Mouse (Mus musculus) embryonic facial prominence, embryonic 11.5 days (tissue): ENCODE measurements at regions not wholly inside any gene's neighbourhood (a gene's known extent, or its start where the extent isn't known, plus 50 kb on each side); places are given as distances from the start of the nearest gene placed in this dataset.
A peak's percentile ranks its signal among the peaks of the same experiment; 100 is the strongest.

ENCODE experiments used
- ATAC-seq: fragments of 200-750 bp; cut with Nextera tagmentation; replicated peaks from 2 replicates; pipeline ENCODE4 v1.8.0; 2017; ENCODE audit warnings: low read depth; ENCODE audit not compliant: insufficient number of reproducible peaks, low FRiP score, low TSS enrichment
- DNase-seq: peaks from one replicate; pipeline ENCODE4 v3.0.0-alpha.2; 2015; ENCODE audit warnings: low spot score
- H3K27ac ChIP-seq: fragments of 300-500 bp; sonication (generic); replicated peaks from 2 replicates; pipeline ENCODE4 v1.5.1; 2014; ENCODE audit warnings: mild to moderate bottlenecking, low read depth, low read length, control low read depth
- H3K27me3 ChIP-seq: fragments of 300-500 bp; sonication (generic); 2 replicates; pipeline ENCODE4 v1.6.1; 2014; ENCODE audit warnings: mild to moderate bottlenecking, low read length, moderate library complexity, mixed read lengths; ENCODE audit not compliant: control insufficient read depth, insufficient read depth
- H3K36me3 ChIP-seq: fragments of 300-500 bp; sonication (generic); replicated peaks from 2 replicates; pipeline ENCODE4 v1.6.1; 2014; ENCODE audit warnings: low read depth, mild to moderate bottlenecking, low read length, moderate library complexity, mixed read lengths; ENCODE audit not compliant: control insufficient read depth, insufficient read depth
- H3K4me1 ChIP-seq: fragments of 300-500 bp; sonication (generic); 2 replicates; pipeline ENCODE4 v1.6.1; 2014; ENCODE audit warnings: low read length, mixed read lengths; ENCODE audit not compliant: control insufficient read depth, insufficient read depth
- H3K4me2 ChIP-seq: fragments of 300-500 bp; sonication (generic); 2 replicates; pipeline ENCODE4 v1.6.1; 2014; ENCODE audit warnings: low read depth, mild to moderate bottlenecking, control low read depth, low read length, moderate library complexity
- H3K4me3 ChIP-seq: fragments of 300-500 bp; sonication (generic); 2 replicates; pipeline ENCODE4 v1.5.1; 2014; ENCODE audit warnings: low read depth, low read length, control low read depth
- H3K9ac ChIP-seq: fragments of 300-500 bp; sonication (generic); replicated peaks from 2 replicates; pipeline ENCODE4 v1.6.1; 2014; ENCODE audit warnings: mild to moderate bottlenecking, control low read depth, low read length
- H3K9me3 ChIP-seq: fragments of 300-500 bp; sonication (generic); replicated peaks from 2 replicates; pipeline ENCODE4 v1.6.1; 2016; ENCODE audit warnings: mild to moderate bottlenecking, low read length, inconsistent platforms, mixed read lengths; ENCODE audit not compliant: control insufficient read depth
- WGBS: fragments of 180-500 bp; shearing (Covaris S2); extraction: QIAGEN DNeasy Blood & Tissue Kit; methylation state at CpG from one replicate; pipeline ENCODE4 v1.1.7; 2014; 5-methylcytosine and 5-hydroxymethylcytosine counted together

DNA sequence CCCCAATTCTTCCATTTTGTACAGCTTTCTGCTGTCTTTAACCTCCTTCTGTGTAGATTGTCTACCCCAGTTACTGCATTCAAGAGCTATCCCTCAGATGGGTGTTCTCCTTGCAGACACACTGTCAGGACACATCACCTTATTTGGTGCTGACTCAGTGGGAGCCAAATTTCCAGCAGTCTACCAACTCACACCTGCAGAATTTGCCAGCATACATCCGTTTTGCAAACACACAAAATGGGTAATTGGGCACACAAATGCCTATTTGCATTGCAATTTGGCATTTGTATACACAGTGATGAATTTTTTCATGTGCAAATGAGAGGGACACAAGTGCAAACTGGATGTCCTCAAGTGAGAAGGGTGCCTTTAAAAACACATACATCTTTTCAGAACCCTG, 649.5 kb downstream of the Bcl11a start:
- Histone ChIP-seq H3K27ac (no peak overlapping the region), H3K4me1 (no peaks in the 10 kb centered on the region), H3K4me3 (no peak overlapping the region), H3K27me3 (no peaks in the 10 kb centered on the region), H3K9ac (no peak overlapping the region), H3K36me3 (no peaks in the 10 kb centered on the region), H3K9me3 (no peaks in the 10 kb centered on the region), H3K4me2 (no peak overlapping the region)
- DNase-seq (no peak), ATAC-seq (no peak)
- 37% methylated on average over 1 of the region's 1 CpGs for WGBS

- no peak overlapping the region for H3K4me2 ChIP-seq
- H3K27me3 ChIP-seq, result no peaks in the 10 kb centered on the region
- no peaks in the 10 kb centered on the region for H3K4me1 ChIP-seq
- no peak overlapping the region for H3K27ac ChIP-seq
- no peak overlapping the region for H3K4me3 ChIP-seq
- H3K9me3 ChIP-seq, result no peaks in the 10 kb centered on the region
- 10% methylated on average over 1 of the region's 1 CpGs for WGBS
- DNase-seq, result no peak
- no peaks in the 10 kb centered on the region for H3K36me3 ChIP-seq
- H3K9ac ChIP-seq, result no peak overlapping the region
- no peak for ATAC-seq
These were observed 653.6 kb downstream of the Bcl11a start for GRCm38 (mm10) chr11:24731431-24731830.

DNA sequence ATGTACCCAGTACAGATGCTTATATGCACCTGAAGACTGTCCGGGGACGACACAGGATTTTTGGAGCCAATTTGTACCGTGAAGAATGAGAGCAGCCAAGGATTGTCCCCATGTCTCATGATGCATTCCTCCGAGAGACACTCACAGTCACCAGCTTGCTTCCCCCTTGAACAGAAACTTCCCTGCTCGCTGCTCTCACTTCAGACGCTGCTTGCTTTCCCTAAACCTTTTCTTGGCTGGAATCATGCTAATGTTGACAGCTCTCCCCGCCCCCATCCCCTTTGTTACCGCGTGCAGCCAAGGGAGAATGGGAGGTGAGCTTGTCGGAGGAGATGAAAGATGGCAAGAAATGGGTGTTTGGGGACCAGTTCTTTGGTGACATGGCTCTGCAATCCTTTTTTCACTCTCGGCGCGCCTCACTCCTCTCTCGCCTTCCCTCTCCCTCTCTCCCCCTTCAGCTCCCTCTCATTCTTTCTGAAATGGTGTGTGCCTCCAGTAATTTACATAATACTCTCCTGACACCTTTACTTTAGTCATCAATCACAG, 661.9 kb downstream of the Bcl11a start:
- H3K27ac ChIP-seq, result no peak overlapping the region
- H3K4me1 ChIP-seq, result no peaks in the 10 kb centered on the region
- 0 out of 2 replicates have a peak overlapping the region, but pooled peaks have one; percentile 11 for H3K4me3 ChIP-seq
- ATAC-seq, result no peak
- peak overlapping the region; percentile 29; the same call in 1 of the 2 replicates for H3K4me2 ChIP-seq
- H3K9ac ChIP-seq, result peak overlapping the region; percentile 40; the same call in 1 of the 2 replicates
- no peaks in the 10 kb centered on the region for H3K27me3 ChIP-seq
- WGBS, result 7% methylated on average over 14 of the region's 14 CpGs
- peak; percentile 37 for DNase-seq
- H3K9me3 ChIP-seq, result no peaks in the 10 kb centered on the region
- H3K36me3 ChIP-seq, result no peaks in the 10 kb centered on the region

DNA sequence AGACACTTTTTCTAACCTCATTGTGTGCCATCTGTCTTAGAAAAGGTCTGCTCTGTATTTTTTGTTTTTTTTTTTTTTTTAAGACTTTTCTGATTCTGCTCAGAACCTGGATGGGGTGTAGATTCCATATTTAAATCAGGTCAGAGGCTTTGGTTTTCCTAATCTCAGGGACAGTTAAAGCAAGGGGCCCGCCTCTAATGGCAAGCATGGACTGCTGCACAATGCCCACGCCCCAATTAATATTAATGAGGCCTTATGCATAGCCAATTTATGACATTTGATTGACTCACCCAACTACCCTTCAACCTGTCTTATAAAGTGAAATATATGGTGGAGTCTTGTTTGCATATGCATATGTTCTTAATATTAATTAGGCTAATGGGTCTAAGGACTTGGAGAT, 662.6 kb downstream of the Bcl11a start:
- Histone ChIP-seq H3K4me2 (no peak overlapping the region), H3K4me1 (no peaks in the 10 kb centered on the region), H3K4me3 (no peak overlapping the region), H3K36me3 (no peaks in the 10 kb centered on the region), H3K27me3 (no peaks in the 10 kb centered on the region), H3K27ac (no peak overlapping the region), H3K9ac (no peak overlapping the region), H3K9me3 (no peaks in the 10 kb centered on the region)
- WGBS, result 72% methylated on average over 2 of the region's 2 CpGs
- DNase-seq (no peak), ATAC-seq (no peak)

- H3K9me3 ChIP-seq, result no peaks in the 10 kb centered on the region
- H3K4me3 ChIP-seq, result no peak overlapping the region
- no peaks in the 10 kb centered on the region for H3K27me3 ChIP-seq
- WGBS, result 64% methylated on average over 8 of the region's 8 CpGs
- DNase-seq (no peak), ATAC-seq (no peak)
- no peak overlapping the region for H3K27ac ChIP-seq
- H3K4me2 ChIP-seq, result no peak overlapping the region
- H3K9ac ChIP-seq, result no peak overlapping the region
- no peaks in the 10 kb centered on the region for H3K4me1 ChIP-seq
- H3K36me3 ChIP-seq, result no peaks in the 10 kb centered on the region
These were observed 664.7 kb downstream of the Bcl11a start for GRCm38 (mm10) chr11:24742561-24742960.

GRCm38 (mm10) chr11:24743439-24743838, 665.6 kb downstream of the Bcl11a start:
- Histone ChIP-seq H3K27ac (no peak overlapping the region), H3K27me3 (no peaks in the 10 kb centered on the region), H3K9ac (no peak overlapping the region), H3K9me3 (no peaks in the 10 kb centered on the region), H3K36me3 (no peaks in the 10 kb centered on the region), H3K4me3 (no peak overlapping the region), H3K4me2 (no peak overlapping the region), H3K4me1 (no peaks in the 10 kb centered on the region)
- no peak for DNase-seq
- ATAC-seq, result no peak
- 40% methylated on average over 1 of the region's 1 CpGs for WGBS

- no peaks in the 10 kb centered on the region for H3K9me3 ChIP-seq
- no peak for DNase-seq
- H3K27ac ChIP-seq, result no peak overlapping the region
- no peak overlapping the region for H3K4me3 ChIP-seq
- WGBS, result 80% methylated on average over 4 of the region's 4 CpGs
- no peaks in the 10 kb centered on the region for H3K36me3 ChIP-seq
- no peak overlapping the region for H3K4me2 ChIP-seq
- no peaks in the 10 kb centered on the region for H3K27me3 ChIP-seq
- ATAC-seq, result no peak
- no peaks in the 10 kb centered on the region for H3K4me1 ChIP-seq
- H3K9ac ChIP-seq, result no peak overlapping the region
These were observed 668.0 kb downstream of the Bcl11a start for GRCm38 (mm10) chr11:24745841-24746240.

DNA sequence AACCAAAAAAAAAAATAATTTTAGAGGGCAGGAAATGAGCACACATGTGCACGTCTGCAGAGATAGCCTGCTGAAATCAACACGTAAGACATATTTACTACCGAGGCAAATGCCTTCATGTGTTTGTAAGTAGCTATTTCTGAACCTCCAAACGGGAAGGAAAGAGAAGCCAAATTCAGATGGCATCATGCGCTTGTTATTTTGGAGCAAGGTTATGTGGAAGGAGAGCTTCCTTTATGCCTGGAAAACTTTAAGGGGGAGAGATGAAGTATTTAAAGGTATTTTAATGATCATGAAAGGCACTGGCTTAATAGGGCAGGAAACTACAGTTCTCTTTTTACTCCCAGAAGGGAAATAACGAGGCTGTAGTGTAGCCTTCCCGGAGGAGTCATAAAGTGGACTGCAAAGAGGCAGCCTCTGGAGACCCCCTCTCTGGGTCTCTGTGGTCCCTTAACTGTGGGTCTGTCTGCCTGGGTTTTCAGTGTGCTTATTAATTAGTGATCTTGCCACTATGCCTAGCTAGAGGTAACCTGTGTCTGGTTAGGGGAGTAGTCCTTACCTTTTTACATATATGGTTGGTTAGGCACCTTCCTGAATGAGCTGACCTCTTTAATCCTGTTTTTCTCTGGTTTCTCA, 672.4 kb downstream of the Bcl11a start:
- WGBS, result 66% methylated on average over 7 of the region's 7 CpGs
- Histone ChIP-seq H3K27me3 (no peaks in the 10 kb centered on the region), H3K36me3 (no peaks in the 10 kb centered on the region), H3K27ac (no peak overlapping the region), H3K9me3 (no peaks in the 10 kb centered on the region), H3K4me2 (no peak overlapping the region), H3K4me3 (no peak overlapping the region), H3K9ac (no peak overlapping the region), H3K4me1 (no peaks in the 10 kb centered on the region)
- no peak for DNase-seq
- ATAC-seq, result no peak
